Mouse (Mus musculus): ENCODE results near the gene Gen1. TPM values are rescaled to one million over a fixed set of nuclear protein-coding genes. Genes with fewer than 3 reads are reported as not detected.

Gen1 gene
- polyA plus RNA-seq (2015; fragmentation: Nextera tagmentation; extraction: Ambion mirVana): 7.8 and 8.4 TPM in 2 replicates

DNA sequence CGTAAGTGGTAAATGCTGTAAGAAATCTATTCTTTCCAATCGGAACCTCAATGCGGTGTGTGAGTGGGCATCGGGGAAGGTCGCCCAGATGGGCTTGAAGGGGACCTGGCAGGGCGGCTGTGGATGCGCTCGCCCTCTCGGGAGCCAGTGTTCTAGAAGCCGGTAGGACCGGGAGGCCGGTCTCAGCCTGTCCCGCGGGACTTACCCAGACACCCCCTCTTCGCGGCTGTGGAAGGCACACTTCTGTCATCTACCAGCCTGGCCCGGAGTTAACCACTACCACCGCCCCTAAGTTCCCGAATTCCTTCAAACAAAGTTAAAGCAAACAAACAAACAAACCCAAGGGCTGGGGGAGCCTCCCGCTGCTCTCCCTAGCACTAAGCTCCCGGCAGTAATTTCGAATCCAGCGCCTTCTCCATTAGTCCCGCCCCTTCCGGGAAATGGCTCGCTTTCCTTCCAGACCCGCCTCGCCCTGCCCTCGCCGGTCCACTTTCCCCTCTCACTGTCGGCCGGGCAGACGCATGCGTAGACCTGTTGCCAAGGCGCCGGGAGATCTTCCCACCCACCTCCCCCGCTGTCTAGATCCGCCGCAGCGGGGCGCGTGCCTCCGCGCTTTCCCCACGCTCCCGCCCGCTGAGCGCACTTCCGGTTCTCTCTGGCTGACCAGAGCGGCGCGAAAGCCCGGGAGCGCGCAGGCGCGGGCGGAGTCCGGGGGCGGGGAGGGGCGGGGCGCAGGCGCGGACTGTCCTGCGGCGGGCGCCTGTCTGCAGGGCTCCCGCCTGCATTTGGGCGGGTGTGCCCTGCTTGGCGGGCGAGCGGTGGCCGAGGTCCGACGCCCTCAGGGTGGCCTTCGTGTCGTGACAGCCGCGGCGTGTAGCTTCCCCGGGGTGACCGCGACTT, at the start of gene Gen1, which contains the start of gene Smc6:
Gene Gen1, minus strand, starts transcription at position 420 of the 900 bp plus-strand sequence.
Gene Smc6, plus strand, starts transcription at position 505 of the 900 bp plus-strand sequence.
- Histone ChIP-seq H3K27me3 (replicated peaks) (no peaks in the 10 kb centered on the region), H3K9me3 (no peaks in the 10 kb centered on the region), H3K4me2 (peak within 1 kb of the TSS; percentile 95), H3K9ac (peak within 1 kb of the TSS; percentile 87), H3K36me3 (no peaks in the 10 kb centered on the region), H3K4me3 (replicated peaks) (peak within 1 kb of the TSS; percentile 94), H3K4me1 (0 out of 2 replicates have a peak, but pooled peaks cover 5% of the 10 kb centered on the region), H3K27ac (peak within 1 kb of the TSS; percentile 92)
- under 1% methylated on average over 68 of the region's 83 CpGs for WGBS
- peak; percentile 98 for ATAC-seq (ENCODE audit: insufficient read depth, low FRiP score, low read depth)

DNA sequence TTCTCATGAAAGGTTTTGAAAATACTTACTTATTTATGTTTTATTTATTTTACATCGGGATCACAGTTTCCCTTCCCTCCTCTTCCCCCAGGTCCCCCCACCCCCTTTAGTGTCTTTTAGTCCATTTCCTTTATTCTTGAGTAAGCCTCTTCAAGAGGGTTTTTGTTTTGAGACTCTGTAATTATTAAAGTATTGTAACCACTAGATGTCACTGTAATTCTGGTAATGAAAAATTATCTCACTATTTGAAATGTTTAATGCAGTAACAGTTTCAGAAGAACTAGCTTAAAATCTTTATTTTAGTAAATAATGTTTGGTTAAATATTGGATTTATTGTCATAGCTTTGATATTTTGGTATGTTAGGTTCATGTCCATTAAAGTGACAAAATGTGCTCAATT, 48.2 kb upstream of the Gen1 start:
- Histone ChIP-seq H3K9me3 (no peaks in the 10 kb centered on the region), H3K36me3 (peaks cover 9% of the 10 kb centered on the region; the same call in 1 of the 2 replicates), H3K4me3 (replicated peaks) (no peak overlapping the region), H3K9ac (no peak overlapping the region), H3K4me2 (no peak overlapping the region), H3K27me3 (replicated peaks) (no peaks in the 10 kb centered on the region), H3K4me1 (no peaks in the 10 kb centered on the region), H3K27ac (no peak overlapping the region)
- no peak for ATAC-seq (ENCODE audit: insufficient read depth, low FRiP score, low read depth)
- WGBS: 42% methylated on average over 1 of the region's 1 CpGs

DNA sequence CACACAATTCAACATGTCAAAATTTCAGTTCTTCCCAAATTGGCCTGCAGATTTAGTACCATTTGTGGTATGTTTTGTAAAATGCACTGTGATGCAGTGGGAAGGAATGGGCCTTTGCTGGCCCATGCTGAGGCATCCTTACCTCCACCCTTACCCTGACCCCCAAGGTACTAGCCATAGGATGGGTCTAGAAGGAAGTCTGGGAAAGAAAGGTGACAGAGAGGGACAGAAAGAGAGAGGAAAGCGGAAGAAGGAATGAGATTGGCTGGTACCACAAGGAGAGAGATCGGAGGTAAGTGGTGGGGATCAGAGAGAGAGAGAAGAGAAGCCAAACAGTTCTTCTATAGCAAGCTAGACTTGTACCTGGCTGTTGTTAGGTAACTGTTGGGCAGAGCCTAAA, 45.5 kb upstream of the Gen1 start:
- H3K4me1 ChIP-seq: no peaks in the 10 kb centered on the region
- no peak for ATAC-seq (ENCODE audit: insufficient read depth, low FRiP score, low read depth)
- no peak overlapping the region for H3K4me3 ChIP-seq (replicated peaks)
- 96% methylated on average over 2 of the region's 2 CpGs for WGBS
- no peak overlapping the region for H3K9ac ChIP-seq
- no peaks in the 10 kb centered on the region for H3K27me3 ChIP-seq (replicated peaks)
- no peaks in the 10 kb centered on the region for H3K9me3 ChIP-seq
- no peak overlapping the region for H3K4me2 ChIP-seq
- H3K27ac ChIP-seq: no peak overlapping the region
- peaks cover 16% of the 10 kb centered on the region for H3K36me3 ChIP-seq

DNA sequence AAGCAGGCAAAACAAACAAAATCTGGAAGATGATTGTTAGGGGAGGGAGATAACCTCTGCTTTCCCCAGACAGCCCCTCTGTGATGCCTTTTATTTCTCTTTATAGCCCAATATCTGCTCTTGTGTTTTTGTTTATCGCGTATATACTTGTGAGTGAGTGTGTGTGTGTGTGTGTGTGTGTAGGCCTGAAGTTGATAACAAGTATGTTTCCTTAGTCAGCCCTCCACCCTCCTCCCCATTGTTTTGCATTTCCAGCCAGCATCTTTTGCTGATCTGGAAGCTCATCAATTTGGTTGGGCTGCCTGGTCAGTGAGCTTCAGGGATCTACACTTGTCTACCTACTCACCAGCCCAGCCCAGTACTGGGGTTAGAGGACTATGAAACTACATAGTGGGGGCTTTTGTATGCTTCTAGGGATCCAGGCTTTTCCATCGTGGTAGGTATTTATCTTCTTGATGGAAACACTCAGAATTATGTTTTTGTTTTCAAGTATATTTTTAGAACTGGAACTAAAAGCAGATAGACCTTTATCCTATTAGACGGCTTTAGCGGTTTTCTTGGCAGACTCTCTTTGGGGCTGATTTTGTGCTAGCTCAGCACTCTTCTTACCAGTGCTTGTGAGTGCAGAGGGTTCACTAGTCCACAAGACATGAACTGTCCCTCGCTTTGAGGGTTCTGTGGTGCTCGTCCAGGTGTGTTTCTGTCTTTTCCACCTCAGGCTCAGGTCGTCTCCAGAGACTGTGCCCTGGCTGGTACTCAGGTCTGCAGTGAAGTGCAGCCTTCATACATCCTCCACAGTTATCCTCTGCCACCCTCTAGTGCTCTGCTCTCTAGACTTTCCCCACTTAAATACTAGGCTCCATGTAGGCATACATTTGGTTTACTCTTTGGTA, 41.4 kb upstream of the Gen1 start:
- Histone ChIP-seq H3K4me1 (no peaks in the 10 kb centered on the region), H3K36me3 (peaks cover 33% of the 10 kb centered on the region), H3K9ac (no peak overlapping the region), H3K27me3 (replicated peaks) (no peaks in the 10 kb centered on the region), H3K4me3 (replicated peaks) (no peak overlapping the region), H3K27ac (no peak overlapping the region), H3K4me2 (no peak overlapping the region), H3K9me3 (no peaks in the 10 kb centered on the region)
- 85% methylated on average over 8 of the region's 8 CpGs for WGBS
- no peak for ATAC-seq (ENCODE audit: insufficient read depth, low FRiP score, low read depth)

DNA sequence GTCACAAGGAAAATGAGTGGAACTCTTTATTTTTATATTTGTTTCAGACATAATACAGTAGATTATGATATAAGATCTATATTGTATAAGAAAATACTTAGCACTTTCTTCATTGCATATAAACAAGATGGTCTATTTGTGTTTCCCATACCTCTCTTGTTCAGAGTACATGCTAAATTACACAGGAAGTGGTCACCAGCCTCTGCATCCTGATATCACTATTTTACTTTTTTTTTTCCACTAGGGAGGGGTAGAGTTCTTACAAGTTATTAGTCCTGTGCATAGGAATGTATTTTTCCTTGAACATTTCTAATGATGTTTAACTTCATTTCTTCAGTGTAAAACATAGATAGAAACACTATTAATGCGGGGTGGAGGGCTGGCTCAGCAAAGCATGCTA, 35.3 kb upstream of the Gen1 start:
- no peak for ATAC-seq (ENCODE audit: insufficient read depth, low FRiP score, low read depth)
- peaks cover 24% of the 10 kb centered on the region for H3K36me3 ChIP-seq

DNA sequence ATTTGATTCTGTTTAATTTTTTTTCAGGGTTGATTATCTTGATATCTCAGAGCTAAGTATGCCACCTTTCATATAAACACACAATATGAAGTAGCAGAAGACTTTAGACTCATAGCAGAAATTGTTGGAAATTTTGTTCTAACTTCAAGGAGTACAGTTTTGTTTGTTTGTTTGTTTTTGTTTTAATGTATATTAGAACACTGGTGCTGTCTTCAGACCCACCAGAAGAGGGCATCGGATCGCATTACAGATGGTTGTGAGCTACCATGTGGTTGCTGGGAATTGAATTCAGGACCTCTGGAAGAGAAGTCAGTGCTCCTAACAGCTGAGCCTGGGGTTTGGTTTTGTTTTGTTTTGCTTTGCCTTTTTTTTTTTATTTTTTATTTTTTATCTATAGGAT, 20.8 kb upstream of the Gen1 start:
- no peak overlapping the region for H3K4me2 ChIP-seq
- 94% methylated on average over 2 of the region's 2 CpGs for WGBS
- no peak for ATAC-seq (ENCODE audit: insufficient read depth, low FRiP score, low read depth)
- no peak overlapping the region for H3K4me3 ChIP-seq (replicated peaks)
- no peak overlapping the region for H3K27ac ChIP-seq
- H3K36me3 ChIP-seq: peaks cover 26% of the 10 kb centered on the region
- no peaks in the 10 kb centered on the region for H3K9me3 ChIP-seq
- no peak overlapping the region for H3K9ac ChIP-seq
- H3K4me1 ChIP-seq: no peaks in the 10 kb centered on the region
- H3K27me3 ChIP-seq (replicated peaks): no peaks in the 10 kb centered on the region

More for the DNA sequence above, 35.3 kb upstream of the Gen1 start:
- no peaks in the 10 kb centered on the region for H3K4me1 ChIP-seq
- no peaks in the 10 kb centered on the region for H3K27me3 ChIP-seq (replicated peaks)
- WGBS: 97% methylated on average over 1 of the region's 1 CpGs
- H3K27ac ChIP-seq: no peak overlapping the region
- no peak overlapping the region for H3K4me3 ChIP-seq (replicated peaks)
- no peak overlapping the region for H3K9ac ChIP-seq
- no peaks in the 10 kb centered on the region for H3K9me3 ChIP-seq
- H3K4me2 ChIP-seq: no peak overlapping the region

DNA sequence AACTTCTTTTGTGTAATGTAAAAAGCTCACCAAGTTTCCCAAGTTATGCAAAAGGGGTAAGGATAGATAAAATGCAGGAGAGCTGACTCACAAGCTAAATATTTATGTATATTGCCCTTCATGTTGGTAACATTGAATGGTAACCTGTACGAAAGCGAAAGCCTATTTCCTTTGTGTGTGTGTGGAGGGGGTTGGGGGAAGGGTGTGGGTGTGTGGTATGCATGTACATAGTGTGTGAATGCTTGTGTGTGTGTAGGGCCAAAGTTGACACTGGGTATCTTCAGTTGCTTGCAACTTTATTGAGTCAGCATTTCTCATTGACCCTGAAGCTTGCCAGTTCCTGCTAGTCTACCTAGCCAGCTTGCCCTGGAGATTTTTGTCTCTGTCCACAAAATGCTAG, 16.0 kb upstream of the Gen1 start:
- Histone ChIP-seq H3K4me3 (replicated peaks) (no peak overlapping the region), H3K4me1 (no peaks in the 10 kb centered on the region), H3K9ac (no peak overlapping the region), H3K27ac (no peak overlapping the region), H3K9me3 (no peaks in the 10 kb centered on the region), H3K27me3 (replicated peaks) (no peaks in the 10 kb centered on the region), H3K36me3 (peaks cover 25% of the 10 kb centered on the region), H3K4me2 (no peak overlapping the region)
- WGBS: 88% methylated on average over 2 of the region's 2 CpGs
- ATAC-seq (ENCODE audit: insufficient read depth, low FRiP score, low read depth): no peak

DNA sequence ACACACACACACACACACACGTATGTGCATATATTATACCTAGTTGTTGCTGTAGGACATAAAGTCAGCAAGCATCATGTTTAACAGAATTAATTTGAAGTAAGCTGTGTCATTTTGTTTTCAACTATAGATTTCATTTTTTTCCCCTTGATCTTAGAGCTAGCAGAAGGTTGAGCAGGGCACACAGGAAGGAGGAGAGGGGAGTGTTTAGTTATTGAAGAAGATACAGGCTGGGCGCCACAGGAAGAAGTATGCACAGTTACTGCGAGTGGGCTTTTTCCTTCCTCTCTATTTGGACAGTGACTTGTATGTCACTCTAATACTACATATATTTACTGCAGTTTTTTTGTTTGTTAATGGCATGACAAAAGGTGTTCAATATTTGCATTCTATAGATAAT, 14.3 kb upstream of the Gen1 start:
- H3K4me3 ChIP-seq (replicated peaks): no peak overlapping the region
- H3K9ac ChIP-seq: no peak overlapping the region
- no peak overlapping the region for H3K4me2 ChIP-seq
- H3K4me1 ChIP-seq: no peaks in the 10 kb centered on the region
- no peaks in the 10 kb centered on the region for H3K9me3 ChIP-seq
- no peaks in the 10 kb centered on the region for H3K27me3 ChIP-seq (replicated peaks)
- peaks cover 17% of the 10 kb centered on the region for H3K36me3 ChIP-seq
- ATAC-seq (ENCODE audit: insufficient read depth, low FRiP score, low read depth): no peak
- H3K27ac ChIP-seq: no peak overlapping the region
- WGBS: 86% methylated on average over 3 of the region's 3 CpGs

DNA sequence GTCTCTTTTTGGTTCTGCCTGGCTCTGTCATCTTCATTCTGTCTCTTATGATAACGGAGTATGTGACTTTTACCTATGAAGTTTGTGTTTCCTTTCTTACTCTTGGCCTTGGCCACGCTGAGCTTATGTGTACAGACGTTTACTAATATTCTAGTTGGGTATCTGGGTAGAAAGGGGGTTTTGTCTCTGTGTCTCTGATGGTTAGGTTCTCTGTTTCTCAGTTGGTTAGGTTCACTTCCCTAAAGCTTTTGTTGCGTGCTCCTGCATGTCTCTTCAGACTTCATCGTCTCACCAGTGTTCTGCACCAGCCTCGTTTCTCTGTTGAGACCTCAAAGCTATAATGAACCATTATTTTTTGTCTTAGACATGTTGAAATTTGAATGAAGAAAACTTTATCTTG, 11.6 kb upstream of the Gen1 start:
- peaks cover 16% of the 10 kb centered on the region for H3K36me3 ChIP-seq
- H3K9me3 ChIP-seq: no peaks in the 10 kb centered on the region
- no peaks in the 10 kb centered on the region for H3K27me3 ChIP-seq (replicated peaks)
- 92% methylated on average over 6 of the region's 6 CpGs for WGBS
- no peaks in the 10 kb centered on the region for H3K4me1 ChIP-seq
- no peak for ATAC-seq (ENCODE audit: insufficient read depth, low FRiP score, low read depth)
- no peak overlapping the region for H3K4me2 ChIP-seq
- H3K4me3 ChIP-seq (replicated peaks): no peak overlapping the region
- no peak overlapping the region for H3K9ac ChIP-seq
- H3K27ac ChIP-seq: no peak overlapping the region

DNA sequence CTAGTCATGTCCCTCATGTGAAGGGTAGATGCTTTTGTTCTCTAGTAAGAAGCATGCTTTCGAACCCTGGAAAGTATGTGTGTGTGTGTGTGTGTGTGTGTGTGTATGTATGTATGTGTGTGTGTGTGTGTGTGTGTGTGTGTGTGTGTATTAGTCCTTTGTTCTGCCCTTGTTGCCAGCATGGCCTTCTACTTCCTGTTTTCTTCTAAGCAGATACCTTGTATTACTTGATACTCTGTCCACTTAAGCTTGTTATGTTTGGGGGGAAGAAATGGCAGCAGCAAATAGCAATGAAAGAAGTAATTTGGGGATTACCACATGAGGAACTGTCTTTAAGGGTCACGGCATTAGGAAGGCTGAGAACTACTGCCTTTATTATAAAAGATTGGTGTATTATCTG, 11.0 kb upstream of the Gen1 start:
- Histone ChIP-seq H3K4me2 (no peak overlapping the region), H3K4me1 (no peaks in the 10 kb centered on the region), H3K27ac (no peak overlapping the region), H3K36me3 (peaks cover 16% of the 10 kb centered on the region), H3K9me3 (no peaks in the 10 kb centered on the region), H3K27me3 (replicated peaks) (no peaks in the 10 kb centered on the region), H3K9ac (no peak overlapping the region), H3K4me3 (replicated peaks) (no peak overlapping the region)
- WGBS: 93% methylated on average over 2 of the region's 2 CpGs
- ATAC-seq (ENCODE audit: insufficient read depth, low FRiP score, low read depth): no peak

DNA sequence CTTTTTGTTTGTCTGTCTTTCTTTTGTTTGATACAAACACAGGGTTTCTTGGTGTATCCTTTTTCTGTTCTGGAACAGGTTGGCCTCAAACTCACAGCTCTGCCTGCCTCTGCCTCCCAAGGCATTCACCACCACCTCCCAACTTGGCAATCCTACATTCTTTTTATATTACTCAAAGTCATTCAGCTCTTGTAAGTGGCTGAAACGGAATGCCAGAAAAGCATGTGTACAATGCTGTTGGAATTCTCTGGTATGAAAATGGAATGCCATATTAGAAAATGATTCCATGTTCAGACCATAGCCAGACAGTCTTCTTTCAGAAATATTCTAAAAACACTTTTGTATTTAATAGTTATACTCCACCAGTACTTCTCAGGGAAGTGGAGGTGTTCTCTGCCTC, 7.6 kb upstream of the Gen1 start:
- H3K4me1 ChIP-seq: no peaks in the 10 kb centered on the region
- H3K9me3 ChIP-seq: no peaks in the 10 kb centered on the region
- no peak overlapping the region for H3K27ac ChIP-seq
- peaks cover 7% of the 10 kb centered on the region; the same call in 1 of the 2 replicates for H3K36me3 ChIP-seq
- no peak overlapping the region for H3K4me3 ChIP-seq (replicated peaks)
- no peak overlapping the region for H3K9ac ChIP-seq
- H3K27me3 ChIP-seq (replicated peaks): no peaks in the 10 kb centered on the region
- no peak for ATAC-seq (ENCODE audit: insufficient read depth, low FRiP score, low read depth)
- H3K4me2 ChIP-seq: no peak overlapping the region
- 64% methylated on average over 1 of the region's 1 CpGs for WGBS

DNA sequence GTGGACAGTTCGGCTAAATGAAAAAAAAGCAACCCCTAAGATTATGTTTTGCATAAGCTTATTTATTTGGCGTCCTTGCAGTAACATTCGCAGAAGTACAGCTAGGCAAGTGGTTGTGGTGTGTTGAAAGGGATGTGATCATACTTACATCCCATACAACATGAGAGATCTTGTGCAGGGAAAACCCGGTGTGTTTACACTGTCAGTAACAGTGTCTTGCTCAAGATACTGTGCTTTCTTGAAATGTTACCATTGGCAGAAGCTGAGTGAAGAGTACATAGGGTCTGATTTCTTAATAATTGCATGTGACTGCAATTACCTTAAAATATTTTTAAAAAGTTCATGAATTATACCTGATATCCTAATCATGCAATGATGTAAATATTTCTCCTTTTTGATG, 7.0 kb upstream of the Gen1 start:
- Histone ChIP-seq H3K4me3 (replicated peaks) (no peak overlapping the region), H3K9ac (no peak overlapping the region), H3K27me3 (replicated peaks) (no peaks in the 10 kb centered on the region), H3K36me3 (peaks cover 5% of the 10 kb centered on the region; the same call in 1 of the 2 replicates), H3K27ac (no peak overlapping the region), H3K4me1 (no peaks in the 10 kb centered on the region), H3K4me2 (no peak overlapping the region), H3K9me3 (no peaks in the 10 kb centered on the region)
- WGBS: 85% methylated on average over 4 of the region's 4 CpGs
- ATAC-seq (ENCODE audit: insufficient read depth, low FRiP score, low read depth): no peak

All from stomach, embryonic 15.5 days (tissue).